Comparison of ENCODE assay signal across 11 mouse cellular contexts in genomic region chr1:44741256-44741655, GRCm38 (mm10).
DNase-seq lines count a peak whose midpoint lies in the region; ATAC-seq and TF ChIP-seq lines count a peak whose summit lies in the region.
"Had no signal": no experiment of that assay in that cellular context is flagged by ENCODE, and none has a peak within 500 bp of the region (broad histone marks: within the 10 kb centered on the region; RNA-seq: fewer than 3 reads in every experiment).

No protein-coding gene starts in this region.

- H3K9me3 ChIP-seq in embryonic facial prominence, embryonic 11.5 days (replicated peaks; ENCODE audit: control insufficient read depth, low read length) = no peaks in the 10 kb centered on the region
- H3K9me3 ChIP-seq in embryonic facial prominence, embryonic 10.5 days = no peaks in the 10 kb centered on the region
- H3K9me3 ChIP-seq: heart, embryonic 13.5 days had no signal

- H3K36me3 ChIP-seq in embryonic facial prominence, embryonic 11.5 days (replicated peaks; ENCODE audit: control insufficient read depth, insufficient read depth, low read depth, low read length) = no peaks in the 10 kb centered on the region
- no peaks in the 10 kb centered on the region for H3K36me3 ChIP-seq in embryonic facial prominence, embryonic 10.5 days (replicated peaks)
- H3K36me3 ChIP-seq: heart, embryonic 13.5 days had no signal

- H3K9ac ChIP-seq in embryonic facial prominence, embryonic 11.5 days (replicated peaks; ENCODE audit: low read length) = no peak overlapping the region
- H3K9ac ChIP-seq: heart, embryonic 13.5 days had no signal

- H3K27ac ChIP-seq in embryonic facial prominence, embryonic 11.5 days (replicated peaks; ENCODE audit: low read depth, low read length) = no peak overlapping the region
- no peak overlapping the region for H3K27ac ChIP-seq in embryonic facial prominence, embryonic 10.5 days (replicated peaks)
- H3K27ac ChIP-seq in cortical plate, adult 2 months (ENCODE audit: insufficient read depth, low read length) = no peak overlapping the region
- H3K27ac ChIP-seq: heart, embryonic 13.5 days had no signal

- H3K4me2 ChIP-seq in embryonic facial prominence, embryonic 11.5 days (ENCODE audit: low read depth, low read length) = no peak overlapping the region
- H3K4me2 ChIP-seq: heart, embryonic 13.5 days had no signal

- H3K4me1 ChIP-seq in embryonic facial prominence, embryonic 11.5 days (ENCODE audit: control insufficient read depth, insufficient read depth, low read length) = no peaks in the 10 kb centered on the region
- no peaks in the 10 kb centered on the region for H3K4me1 ChIP-seq in embryonic facial prominence, embryonic 10.5 days
- no peaks in the 10 kb centered on the region for H3K4me1 ChIP-seq in cortical plate, adult 2 months (ENCODE audit: control insufficient read depth, insufficient read depth, low read length)

- H3K4me3 ChIP-seq in embryonic facial prominence, embryonic 11.5 days (ENCODE audit: low read depth, low read length) = no peak overlapping the region
- no peak overlapping the region for H3K4me3 ChIP-seq in embryonic facial prominence, embryonic 10.5 days
- H3K4me3 ChIP-seq in cortical plate, adult 2 months (ENCODE audit: insufficient read depth, low read length) = no peak overlapping the region
- H3K4me3 ChIP-seq: heart, embryonic 13.5 days had no signal

- ATAC-seq in embryonic facial prominence, embryonic 11.5 days (replicated peaks; ENCODE audit: insufficient number of reproducible peaks, low FRiP score, low TSS enrichment, low read depth) = no peak
- ATAC-seq: CD4-positive, CD25-positive, alpha-beta regulatory T cell, adult 4 months had no signal

- peak; percentile 65 for DNase-seq in embryonic facial prominence, embryonic 11.5 days (ENCODE audit: low spot score)
- DNase-seq in embryonic facial prominence, embryonic 10.5 days (ENCODE audit: low spot score) = no peak
- peak; percentile 7 for DNase-seq in kidney, postnatal 14 days
- DNase-seq in kidney, adult 18-20 months = no peak
- DNase-seq in 3134 (ENCODE audit: extremely low read depth, insufficient read length, low spot score) = peak; percentile 4
- no peak for DNase-seq in thymus, postnatal 36 days
- no peak for DNase-seq in ovary, postnatal 14 days (ENCODE audit: low spot score)
- DNase-seq: spleen, adult 18-20 months had no signal

- H3K27me3 ChIP-seq in embryonic facial prominence, embryonic 11.5 days (ENCODE audit: control insufficient read depth, insufficient read depth, low read length) = no peaks in the 10 kb centered on the region
- no peaks in the 10 kb centered on the region for H3K27me3 ChIP-seq in embryonic facial prominence, embryonic 10.5 days (replicated peaks; ENCODE audit: low read depth, poor library complexity, severe bottlenecking)
- H3K27me3 ChIP-seq: heart, embryonic 13.5 days had no signal

- no peak for TF ChIP-seq POLR2A in cortical plate, adult 2 months (IDR thresholded peaks at IDR 0.05; ENCODE audit: extremely low read depth, insufficient read depth, low read length)

- peak; percentile 55 for TF ChIP-seq CTCF in cortical plate, adult 2 months (IDR thresholded peaks at IDR 0.05; ENCODE audit: extremely low read depth, insufficient read depth, low read length)

Comparison
In these comparisons a context has a peak if more than half of its experiments do, and no peak if none do; other contexts are left out.
1. DNase-seq: peak in embryonic facial prominence, embryonic 11.5 days (single experiment), kidney, postnatal 14 days (single experiment) and 3134 (single experiment); none in embryonic facial prominence, embryonic 10.5 days (single experiment), kidney, adult 18-20 months (single experiment), thymus, postnatal 36 days (0 of 2) and ovary, postnatal 14 days (single experiment).